Mouse (Mus musculus) heart, embryonic 12.5 days (tissue): ENCODE measurements around the gene Trim46. TPM values are rescaled to one million over a fixed set of nuclear protein-coding genes. Genes with fewer than 3 reads are reported as not detected.

Experiments
- ATAC-seq: fragments of 200-750 bp; cut with Nextera tagmentation; 2 replicates; pipeline ENCODE4 v1.8.0; 2017; ENCODE audit warnings: moderate TSS enrichment, moderate library complexity; ENCODE audit not compliant: insufficient number of reproducible peaks, low FRiP score
- H3K27ac ChIP-seq: fragments of 300-500 bp; sonication (generic); 2 replicates; pipeline ENCODE4 v1.5.1; 2016; ENCODE audit warnings: mild to moderate bottlenecking, moderate library complexity; ENCODE audit not compliant: poor library complexity, severe bottlenecking
- H3K27me3 ChIP-seq: fragments of 300-500 bp; sonication (generic); replicated peaks from 2 replicates; pipeline ENCODE4 v1.6.1; 2016; ENCODE audit warnings: mild to moderate bottlenecking, moderate library complexity
- H3K36me3 ChIP-seq: fragments of 300-500 bp; sonication (generic); 2 replicates; pipeline ENCODE4 v1.6.1; 2016; ENCODE audit warnings: mild to moderate bottlenecking, moderate library complexity
- H3K4me1 ChIP-seq: fragments of 300-500 bp; sonication (generic); replicated peaks from 2 replicates; pipeline ENCODE4 v1.6.1; 2016; ENCODE audit warnings: mild to moderate bottlenecking
- H3K4me2 ChIP-seq: fragments of 300-500 bp; sonication (generic); 2 replicates; pipeline ENCODE4 v1.6.1; 2016; ENCODE audit warnings: mild to moderate bottlenecking, moderate library complexity
- H3K4me3 ChIP-seq: fragments of 300-500 bp; sonication (generic); 2 replicates; pipeline ENCODE4 v1.5.1; 2016; ENCODE audit warnings: mild to moderate bottlenecking
- H3K9ac ChIP-seq: fragments of 300-500 bp; sonication (generic); 2 replicates; pipeline ENCODE4 v1.6.1; 2016; ENCODE audit warnings: mild to moderate bottlenecking, moderate library complexity
- H3K9me3 ChIP-seq: fragments of 300-500 bp; sonication (generic); replicated peaks from 2 replicates; pipeline ENCODE4 v1.6.1; 2016; ENCODE audit warnings: mild to moderate bottlenecking, moderate library complexity
- WGBS: fragments of 180-500 bp; shearing (Covaris S2); methylation state at CpG from one replicate; pipeline ENCODE4 v1.1.7; 2016; 5-methylcytosine and 5-hydroxymethylcytosine counted together
- polyA plus RNA-seq: library from polyadenylated mRNA; unstranded; fragments of >200 nt; fragmentation: Nextera tagmentation; extraction: Ambion mirVana; gene quantifications from 2 replicates; pipeline ENCODE4 v1.2.1, GENCODE M21; 2016

Gene Trim46
- polyA plus RNA-seq, 1 experiment from 2014 or later = 0.89 TPM

DNA sequence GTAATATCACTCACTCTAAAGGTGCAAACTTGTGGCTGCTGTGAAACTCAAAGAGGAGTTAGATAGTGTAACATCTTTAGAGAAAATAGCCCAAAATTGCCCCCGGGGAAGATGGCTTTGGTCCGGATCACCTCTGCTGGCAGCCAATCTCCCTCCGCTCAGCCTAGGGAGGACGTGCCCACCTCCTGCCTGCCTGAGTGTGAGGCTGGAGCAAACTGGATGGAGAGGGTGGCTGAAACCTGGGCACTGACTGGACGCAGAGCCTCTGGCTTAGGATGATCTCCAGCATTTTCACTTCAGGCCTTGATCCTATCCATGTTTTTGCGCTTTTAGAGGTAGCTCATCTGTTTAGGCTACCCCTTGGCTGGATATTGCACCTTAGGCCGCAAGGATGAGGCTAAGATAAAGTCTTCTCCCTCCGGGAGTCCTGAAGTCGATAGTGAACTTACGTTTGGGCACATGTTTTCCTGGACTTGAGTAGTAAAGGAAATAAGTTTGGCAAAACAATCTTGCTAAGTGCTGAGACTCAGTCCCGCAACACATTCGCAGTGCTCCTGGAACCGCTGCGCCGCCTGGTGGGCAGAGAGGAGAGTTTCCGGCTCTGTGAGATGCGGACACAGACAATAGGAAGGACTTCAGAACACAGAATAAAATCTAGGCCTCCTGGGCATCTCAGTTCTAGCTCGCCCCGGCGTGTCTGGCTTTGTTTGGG, 35.6 kb upstream of the Trim46 start:
- Histone ChIP-seq H3K9me3 (no peaks in the 10 kb centered on the region), H3K27me3 (no peaks in the 10 kb centered on the region), H3K9ac (peak overlapping the region; percentile 87; the same call in 1 of the 2 replicates), H3K4me3 (peak overlapping the region; percentile 64), H3K27ac (no peak overlapping the region), H3K36me3 (no peaks in the 10 kb centered on the region), H3K4me2 (peak overlapping the region; percentile 93), H3K4me1 (peaks cover 37% of the 10 kb centered on the region)
- WGBS = 11% methylated on average over 20 of the region's 20 CpGs
- no peak for ATAC-seq

DNA sequence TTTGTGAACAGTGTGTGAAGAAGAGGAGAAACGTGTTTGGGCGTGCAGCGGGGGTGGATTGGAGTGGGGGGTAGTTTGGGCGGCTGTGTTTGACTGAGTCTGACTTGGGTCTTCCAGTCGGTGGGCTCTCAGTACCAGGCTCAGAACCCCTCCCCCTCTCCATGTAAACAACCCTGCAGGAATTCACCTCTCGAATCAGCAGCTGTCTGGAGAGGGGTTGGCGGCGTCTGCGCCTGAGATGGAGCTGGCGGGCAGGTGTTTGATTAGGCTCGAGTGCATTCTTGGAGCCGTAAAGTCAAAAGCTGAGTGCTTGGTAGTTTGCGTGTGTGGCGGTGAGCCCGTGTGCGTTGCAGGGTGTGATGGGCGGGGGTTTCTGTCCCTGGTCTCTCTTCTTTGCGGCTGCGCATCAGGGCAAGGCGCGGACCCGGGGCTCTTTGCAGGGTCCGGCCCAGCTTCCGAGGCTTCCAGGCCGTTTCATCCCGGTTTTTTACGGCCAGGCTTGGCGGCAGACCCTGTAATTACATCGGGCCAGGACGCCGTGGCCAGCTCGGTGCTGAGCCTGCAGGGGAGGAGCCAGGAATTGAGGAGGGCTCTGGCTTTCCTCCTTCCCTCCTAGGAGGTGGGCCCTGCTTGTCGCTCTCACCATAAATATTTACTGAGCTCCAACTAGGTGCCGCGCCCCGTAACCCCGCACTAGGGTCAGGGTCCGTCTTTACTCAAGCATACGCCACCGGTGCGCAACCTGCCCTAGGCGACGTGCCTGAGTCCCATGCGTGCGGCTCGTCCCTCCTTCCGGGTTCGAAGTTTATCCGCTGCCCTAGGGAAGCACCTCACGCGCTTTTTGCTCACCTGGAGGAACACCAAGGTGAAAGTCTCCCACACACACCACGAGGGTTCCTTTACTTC, 34.8 kb upstream of the Trim46 start, which contains the start of gene Efna1:
TSS of gene Efna1 (minus strand) at position 537 of the 906 bp plus-strand sequence.
- no peak for ATAC-seq
- H3K9me3 ChIP-seq = no peaks in the 10 kb centered on the region
- peak within 1 kb of the TSS; percentile 87 for H3K9ac ChIP-seq
- peak within 1 kb of the TSS; percentile 93 for H3K4me2 ChIP-seq
- H3K36me3 ChIP-seq = peaks cover 4% of the 10 kb centered on the region
- peaks cover 44% of the 10 kb centered on the region for H3K4me1 ChIP-seq
- under 1% methylated on average over 52 of the region's 52 CpGs for WGBS
- H3K27ac ChIP-seq = peak within 1 kb of the TSS; percentile 91
- peak within 1 kb of the TSS; percentile 64 for H3K4me3 ChIP-seq
- no peaks in the 10 kb centered on the region for H3K27me3 ChIP-seq

DNA sequence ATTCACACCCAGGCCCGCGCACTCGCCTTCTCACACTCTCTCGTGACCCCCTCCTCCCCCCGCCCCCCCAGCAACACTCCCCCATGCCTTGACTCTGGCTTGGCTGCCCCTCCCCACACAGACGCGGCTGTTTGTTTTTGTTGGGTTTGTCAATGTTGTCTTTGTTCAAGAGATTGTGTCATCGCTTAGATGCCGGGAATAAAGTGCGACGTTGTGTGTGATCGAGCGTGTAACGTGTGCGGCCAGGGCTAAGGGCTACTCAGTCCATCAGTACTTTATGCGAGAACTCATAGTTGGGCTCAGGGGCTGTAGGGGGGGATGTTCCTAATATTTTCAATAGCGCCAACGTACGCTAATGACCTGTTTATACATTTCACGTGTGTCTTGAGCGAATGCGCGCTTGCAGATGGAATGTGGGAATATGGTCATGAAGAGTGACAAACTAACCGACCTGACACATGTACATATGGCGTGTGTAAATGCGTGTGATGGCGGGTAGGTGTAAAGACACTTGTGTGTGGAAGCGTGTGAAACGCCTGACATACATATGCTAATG, 34.0 kb upstream of the Trim46 start:
- Histone ChIP-seq H3K9ac (peak overlapping the region; percentile 87), H3K9me3 (no peaks in the 10 kb centered on the region), H3K27ac (peak overlapping the region; percentile 91), H3K4me1 (peaks cover 44% of the 10 kb centered on the region), H3K4me3 (peak overlapping the region; percentile 64), H3K27me3 (no peaks in the 10 kb centered on the region), H3K36me3 (peaks cover 12% of the 10 kb centered on the region), H3K4me2 (peak overlapping the region; percentile 93)
- ATAC-seq = 0 out of 2 replicates have a peak, but pooled peaks have one; percentile 2
- under 1% methylated on average over 29 of the region's 29 CpGs for WGBS

DNA sequence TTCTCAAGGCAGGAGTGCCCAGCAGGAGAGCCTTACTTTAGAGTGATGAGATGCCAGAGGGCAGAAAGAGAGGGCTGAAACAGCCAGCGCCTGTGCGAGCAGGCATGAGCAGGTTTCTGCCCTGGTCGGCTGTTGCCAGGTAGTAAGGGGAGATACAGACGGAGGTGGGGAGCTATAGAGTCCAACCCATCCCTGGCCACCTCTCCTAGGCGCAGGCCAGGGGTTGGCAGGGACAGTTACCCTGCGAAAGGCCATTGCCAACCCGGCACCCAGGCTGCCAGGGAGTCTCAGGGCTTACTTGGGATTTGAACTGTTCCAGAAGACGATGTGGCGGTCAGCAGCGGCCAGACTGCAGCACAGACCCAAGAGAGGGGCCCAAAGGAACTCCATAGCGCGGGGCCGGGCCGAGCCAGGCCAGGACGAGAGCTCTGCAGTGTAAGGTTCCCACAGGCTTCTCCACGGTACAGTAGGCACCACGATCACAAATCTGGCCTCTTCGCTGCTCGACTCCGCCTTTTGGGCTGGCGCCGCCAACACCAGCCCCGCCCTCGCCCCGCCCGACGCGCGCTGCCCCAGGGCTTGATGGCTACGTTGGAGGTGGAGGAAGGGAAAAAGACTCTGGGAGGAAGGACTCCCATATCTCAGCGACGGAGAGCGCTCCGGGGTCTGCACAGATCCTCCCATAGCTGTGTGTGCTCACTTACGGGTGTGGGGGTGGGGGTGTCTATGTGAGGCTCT, 33.2 kb upstream of the Trim46 start:
- ATAC-seq = peak; percentile 80
- Histone ChIP-seq H3K9me3 (no peaks in the 10 kb centered on the region), H3K36me3 (peaks cover 17% of the 10 kb centered on the region), H3K27me3 (no peaks in the 10 kb centered on the region), H3K4me3 (peak overlapping the region; percentile 64), H3K27ac (peak overlapping the region; percentile 91), H3K4me1 (peaks cover 44% of the 10 kb centered on the region), H3K9ac (peak overlapping the region; percentile 87), H3K4me2 (peak overlapping the region; percentile 93)
- under 1% methylated on average over 35 of the region's 35 CpGs for WGBS

DNA sequence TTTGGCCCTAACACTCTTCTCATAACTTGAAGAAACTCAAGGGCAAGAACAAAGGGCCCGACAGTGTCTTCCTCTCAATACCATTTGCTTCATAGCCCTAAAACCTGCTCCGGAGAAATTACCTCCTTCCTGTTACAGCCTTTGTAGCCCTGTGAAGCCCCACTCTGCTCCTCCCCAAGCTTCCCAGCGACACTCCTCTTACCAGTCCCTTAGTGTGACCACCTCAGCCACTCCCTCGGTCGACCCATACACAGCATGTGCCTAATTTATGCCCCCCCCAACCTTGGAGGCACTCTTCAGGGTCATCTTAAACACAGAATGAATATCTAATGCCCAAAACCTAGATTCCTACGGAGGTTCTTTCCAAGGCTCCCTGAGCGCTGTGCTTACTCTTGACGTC, 32.5 kb upstream of the Trim46 start:
- peaks cover 21% of the 10 kb centered on the region for H3K36me3 ChIP-seq
- ATAC-seq = no peak
- no peaks in the 10 kb centered on the region for H3K9me3 ChIP-seq
- 10% methylated on average over 8 of the region's 8 CpGs for WGBS
- H3K4me3 ChIP-seq = peak overlapping the region; percentile 64
- H3K27ac ChIP-seq = peak overlapping the region; percentile 91
- peaks cover 44% of the 10 kb centered on the region for H3K4me1 ChIP-seq
- peak overlapping the region; percentile 93 for H3K4me2 ChIP-seq
- no peaks in the 10 kb centered on the region for H3K27me3 ChIP-seq
- H3K9ac ChIP-seq = peak overlapping the region; percentile 87

DNA sequence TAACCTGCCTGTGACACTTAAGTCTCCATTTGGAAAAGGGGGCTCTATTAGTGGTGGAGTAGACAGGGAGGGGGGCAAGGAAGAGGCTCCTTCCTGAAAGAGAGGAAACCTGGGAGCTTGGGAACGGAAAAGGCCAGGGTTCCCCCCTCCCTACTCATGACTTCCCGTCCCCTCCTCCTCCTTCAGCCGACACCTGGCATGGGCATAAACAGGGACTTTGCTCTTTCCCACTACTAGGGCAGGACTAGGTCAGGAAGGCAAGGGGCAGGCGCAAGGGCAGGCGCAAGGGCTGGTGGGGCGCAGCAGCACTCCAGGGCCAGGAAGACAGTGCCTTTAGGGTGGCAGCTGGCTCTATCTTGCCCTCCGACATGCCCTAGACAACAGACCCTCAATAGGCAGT, 32.0 kb upstream of the Trim46 start:
- 31% methylated on average over 7 of the region's 7 CpGs for WGBS
- peak; percentile 46 for ATAC-seq
- H3K4me1 ChIP-seq = peaks cover 44% of the 10 kb centered on the region
- peak overlapping the region; percentile 64 for H3K4me3 ChIP-seq
- H3K27me3 ChIP-seq = no peaks in the 10 kb centered on the region
- no peaks in the 10 kb centered on the region for H3K9me3 ChIP-seq
- peak overlapping the region; percentile 93 for H3K4me2 ChIP-seq
- H3K9ac ChIP-seq = peak overlapping the region; percentile 87
- peaks cover 21% of the 10 kb centered on the region for H3K36me3 ChIP-seq
- peak overlapping the region; percentile 91 for H3K27ac ChIP-seq

DNA sequence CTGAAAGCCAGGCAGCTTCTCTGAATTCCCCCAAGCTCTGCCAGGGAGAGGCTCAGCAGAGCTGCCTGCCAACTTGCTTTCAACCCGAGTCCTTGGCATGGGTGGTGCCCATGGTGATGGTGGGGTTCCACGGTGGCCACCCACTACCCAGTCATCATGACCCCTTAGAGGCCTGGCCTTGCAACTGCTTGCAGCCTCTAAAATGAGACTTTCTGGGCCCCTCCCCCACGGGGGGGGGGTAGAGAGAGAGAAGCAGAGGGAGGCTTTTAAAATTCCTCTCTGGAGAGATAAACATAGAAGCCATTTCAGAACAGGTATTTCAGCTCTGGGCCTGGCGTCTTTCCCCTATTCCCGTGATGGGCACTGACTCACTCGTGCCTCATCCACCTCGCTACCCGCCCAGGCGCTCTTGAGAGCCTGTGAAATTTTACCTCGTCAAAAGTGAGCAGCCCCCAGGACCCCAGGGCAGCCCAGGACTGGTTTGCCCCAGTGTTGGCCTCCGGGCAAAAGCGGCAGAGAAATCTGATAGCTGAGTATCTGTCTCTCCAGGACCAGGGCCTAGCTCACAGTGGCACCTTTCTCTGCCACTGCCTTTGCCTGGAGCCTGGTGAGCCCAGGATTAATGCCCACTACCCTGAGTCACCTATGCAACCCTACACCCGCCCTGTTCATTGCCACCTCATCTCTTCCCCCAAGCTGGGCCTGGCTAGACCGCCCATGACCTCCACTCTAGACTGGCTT, 31.3 kb upstream of the Trim46 start:
- peaks cover 44% of the 10 kb centered on the region for H3K4me1 ChIP-seq
- no peak; the same call in 1 of the 2 replicates for ATAC-seq
- peak overlapping the region; percentile 93 for H3K4me2 ChIP-seq
- peak overlapping the region; percentile 91 for H3K27ac ChIP-seq
- peak overlapping the region; percentile 64 for H3K4me3 ChIP-seq
- no peaks in the 10 kb centered on the region for H3K9me3 ChIP-seq
- no peaks in the 10 kb centered on the region for H3K27me3 ChIP-seq
- H3K36me3 ChIP-seq = peaks cover 25% of the 10 kb centered on the region
- WGBS = 16% methylated on average over 14 of the region's 14 CpGs
- H3K9ac ChIP-seq = peak overlapping the region; percentile 87

DNA sequence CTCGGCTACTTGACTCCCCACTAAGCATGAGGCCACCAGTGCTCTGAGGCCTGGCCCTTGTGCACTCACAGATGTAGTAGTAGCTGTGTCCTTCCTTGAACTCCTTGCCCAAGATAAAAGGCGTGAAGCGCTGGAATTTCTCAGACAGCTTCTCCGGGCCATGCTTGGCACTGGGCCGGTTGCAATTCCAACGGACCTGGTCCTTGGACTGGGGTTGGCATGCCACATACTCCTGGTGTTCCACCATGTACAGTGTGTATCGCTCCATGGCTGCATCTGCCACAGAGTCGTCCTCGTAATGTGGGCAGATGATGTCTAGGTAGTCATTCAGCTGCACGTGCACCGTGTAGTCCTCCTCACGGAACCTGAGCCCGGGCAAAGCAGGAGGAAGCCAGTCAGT, 30.0 kb upstream of the Trim46 start:
- Histone ChIP-seq H3K27ac (no peak overlapping the region), H3K4me1 (peaks cover 44% of the 10 kb centered on the region), H3K4me3 (no peak overlapping the region), H3K27me3 (no peaks in the 10 kb centered on the region), H3K4me2 (peak overlapping the region; percentile 93; the same call in 1 of the 2 replicates), H3K9ac (no peak overlapping the region), H3K9me3 (no peaks in the 10 kb centered on the region), H3K36me3 (peaks cover 37% of the 10 kb centered on the region)
- ATAC-seq = no peak
- 86% methylated on average over 13 of the region's 13 CpGs for WGBS

DNA sequence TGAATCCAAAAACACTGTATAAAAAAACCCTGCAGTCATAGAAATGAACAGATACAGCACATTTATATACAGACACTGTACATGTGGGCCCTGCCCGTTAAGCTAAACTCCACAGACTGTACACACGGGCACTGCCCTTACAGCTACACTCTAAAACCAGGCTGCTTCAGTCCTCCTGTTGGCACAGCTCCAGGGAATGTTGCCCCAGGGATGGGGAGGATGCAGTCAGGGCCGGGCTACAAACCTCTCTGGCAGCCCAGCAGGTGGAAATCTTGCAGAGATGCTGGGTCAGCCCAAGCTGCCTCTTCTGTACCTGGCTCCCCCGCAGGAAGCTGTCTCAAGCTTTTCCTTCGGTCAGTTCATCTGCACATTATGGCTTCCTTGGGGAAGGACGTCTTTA, 25.7 kb upstream of the Trim46 start:
- Histone ChIP-seq H3K4me2 (no peak overlapping the region), H3K9me3 (no peaks in the 10 kb centered on the region), H3K27me3 (no peaks in the 10 kb centered on the region), H3K4me1 (peaks cover 49% of the 10 kb centered on the region), H3K9ac (no peak overlapping the region), H3K36me3 (peaks cover 42% of the 10 kb centered on the region), H3K4me3 (no peak overlapping the region), H3K27ac (no peak overlapping the region)
- 61% methylated on average over 6 of the region's 6 CpGs for whole genome bisulfite sequencing
- no peak for ATAC-seq

DNA sequence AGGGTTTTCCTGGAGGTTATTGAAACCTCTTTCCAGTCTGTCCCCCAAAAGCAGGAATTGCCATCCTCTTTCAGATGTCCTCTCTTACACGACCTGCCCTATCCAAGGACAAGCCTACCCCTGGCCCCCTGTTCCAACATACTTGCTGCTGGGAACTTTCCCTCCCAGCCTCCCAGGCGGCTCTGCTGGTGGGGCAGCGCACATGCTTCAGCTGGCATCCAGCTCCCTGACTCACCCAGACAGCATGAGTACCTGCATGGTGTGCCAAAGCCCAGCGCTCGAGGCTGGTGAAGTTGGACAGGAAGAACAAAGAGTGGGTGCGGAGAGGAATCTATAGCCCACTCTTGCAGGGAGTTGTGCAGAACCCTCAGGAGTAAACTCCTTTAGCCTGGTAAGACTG, 24.8 kb upstream of the Trim46 start:
- H3K9me3 ChIP-seq = no peaks in the 10 kb centered on the region
- peak overlapping the region; percentile 90 for H3K4me2 ChIP-seq
- peak overlapping the region; percentile 63; the same call in 1 of the 2 replicates for H3K4me3 ChIP-seq
- no peak for ATAC-seq
- no peaks in the 10 kb centered on the region for H3K27me3 ChIP-seq
- 65% methylated on average over 6 of the region's 6 CpGs for WGBS
- peaks cover 43% of the 10 kb centered on the region for H3K4me1 ChIP-seq
- H3K36me3 ChIP-seq = peaks cover 38% of the 10 kb centered on the region
- H3K9ac ChIP-seq = peak overlapping the region; percentile 84
- peak overlapping the region; percentile 82 for H3K27ac ChIP-seq
